Mouse (Mus musculus): ENCODE results near the gene Gm20388. TPM values are rescaled to one million over a fixed set of nuclear protein-coding genes. Genes with fewer than 3 reads are reported as not detected.

The Gm20388 gene
- total RNA-seq, 2 experiments from 2014 or later, result 4.4 to 7.8 TPM

- DNase-seq (ENCODE audit: low spot score in 2 of 2), result no peak
Observed at GRCm38 (mm10) chr8:124260371-124260770, 4349.7 kb downstream of the Gm20388 start.

- DNase-seq (ENCODE audit: low spot score in 2 of 2), result no peak
Observed at GRCm38 (mm10) chr8:124263058-124263457, 4352.4 kb downstream of the Gm20388 start.

- no peak for DNase-seq (ENCODE audit: low spot score in 2 of 2)
Observed at GRCm38 (mm10) chr8:124264032-124264431, 4353.4 kb downstream of the Gm20388 start.

- DNase-seq (ENCODE audit: low spot score in 2 of 2), result no peak
Observed at GRCm38 (mm10) chr8:124264671-124265070, 4354.0 kb downstream of the Gm20388 start.

- DNase-seq (ENCODE audit: low spot score in 2 of 2), result no peak
Observed at GRCm38 (mm10) chr8:124265130-124265529, 4354.5 kb downstream of the Gm20388 start.

- no peak for DNase-seq (ENCODE audit: low spot score in 2 of 2)
Observed at GRCm38 (mm10) chr8:124265798-124266197, 4355.2 kb downstream of the Gm20388 start.

GRCm38 (mm10) chr8:124267206-124267605, 4356.6 kb downstream of the Gm20388 start:
- DNase-seq (ENCODE audit: low spot score in 2 of 2), result no peak

GRCm38 (mm10) chr8:124270504-124270903, 4359.9 kb downstream of the Gm20388 start:
- no peak for DNase-seq (ENCODE audit: low spot score in 2 of 2)

- DNase-seq (ENCODE audit: low spot score in 2 of 2), result no peak
Observed at GRCm38 (mm10) chr8:124270904-124271303, 4360.3 kb downstream of the Gm20388 start.

GRCm38 (mm10) chr8:124271518-124271917, 4360.9 kb downstream of the Gm20388 start:
- no peak for DNase-seq (ENCODE audit: low spot score in 2 of 2)

GRCm38 (mm10) chr8:124272792-124273191, 4362.2 kb downstream of the Gm20388 start:
- DNase-seq (ENCODE audit: low spot score in 2 of 2), result no peak

- DNase-seq (ENCODE audit: low spot score in 2 of 2), result no peak
Observed at GRCm38 (mm10) chr8:124273606-124274218, 4363.1 kb downstream of the Gm20388 start.

GRCm38 (mm10) chr8:124274441-124275120, 4363.9 kb downstream of the Gm20388 start:
- DNase-seq (ENCODE audit: low spot score in 2 of 2), result no peak

- no peak for DNase-seq (ENCODE audit: low spot score in 2 of 2)
Observed at GRCm38 (mm10) chr8:124275377-124276071, 4364.9 kb downstream of the Gm20388 start.

GRCm38 (mm10) chr8:124277951-124278910, 4367.6 kb downstream of the Gm20388 start:
- no peak for DNase-seq (ENCODE audit: low spot score in 2 of 2)

- no peak for DNase-seq (ENCODE audit: low spot score in 2 of 2)
Observed at GRCm38 (mm10) chr8:124278956-124279689, 4368.5 kb downstream of the Gm20388 start.

- no peak for DNase-seq (ENCODE audit: low spot score in 2 of 2)
Observed at GRCm38 (mm10) chr8:124279690-124279985, 4369.0 kb downstream of the Gm20388 start.

GRCm38 (mm10) chr8:124281700-124282541, 4371.3 kb downstream of the Gm20388 start:
- DNase-seq (ENCODE audit: low spot score in 2 of 2), result no peak

GRCm38 (mm10) chr8:124282878-124283630, 4372.4 kb downstream of the Gm20388 start:
- no peak for DNase-seq (ENCODE audit: low spot score in 2 of 2)
